In the genomic region with DNA sequence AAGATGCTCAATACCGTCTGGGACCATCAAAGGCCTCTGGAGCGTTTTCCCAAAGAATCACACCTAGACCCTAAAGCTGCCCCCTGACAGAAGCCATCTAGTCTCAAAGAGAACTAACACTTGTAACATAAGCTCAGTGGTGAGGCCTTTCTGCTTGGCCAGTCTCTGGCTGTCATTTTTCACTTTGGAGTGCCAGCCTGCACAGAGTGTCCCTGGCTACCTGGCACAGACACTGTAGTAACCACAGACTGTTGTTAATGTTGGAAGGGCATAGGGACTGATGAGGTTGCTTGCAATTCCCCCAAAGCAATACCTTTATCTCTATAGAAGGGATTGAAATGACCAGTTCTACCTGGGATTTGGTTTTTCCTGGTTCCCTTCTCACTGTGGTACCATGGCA, we compare ENCODE assay signal across 21 mouse cellular contexts. TPM values are rescaled to one million over a fixed set of nuclear protein-coding genes. Genes with fewer than 3 reads are reported as not detected.
"Had no signal": no experiment of that assay in that cellular context is flagged by ENCODE, and none has a peak within 500 bp of the region (broad histone marks: within the 10 kb centered on the region; RNA-seq: fewer than 3 reads in every experiment).

No protein-coding gene starts in this region.

- H3K9me3 ChIP-seq: lung, embryonic 15.5 days; megakaryocyte, embryonic 14.5 days; midbrain, embryonic 13.5 days; midbrain, embryonic 15.5 days; neural tube, embryonic 12.5 days; stomach, embryonic 15.5 days had no signal

- H3K27ac ChIP-seq: lung, embryonic 15.5 days; macrophage; midbrain, embryonic 13.5 days; midbrain, embryonic 15.5 days; neural tube, embryonic 12.5 days; stomach, embryonic 15.5 days; stomach, postnatal 0 days had no signal

- H3K9ac ChIP-seq: lung, embryonic 15.5 days; midbrain, embryonic 13.5 days; midbrain, embryonic 15.5 days; neural tube, embryonic 12.5 days; stomach, embryonic 15.5 days had no signal

- H3K4me3 ChIP-seq: lung, embryonic 15.5 days; megakaryocyte, embryonic 14.5 days; midbrain, embryonic 13.5 days; midbrain, embryonic 15.5 days; neural tube, embryonic 12.5 days; stomach, embryonic 15.5 days had no signal

- DNase-seq: lung, adult 2 months; lung, postnatal 14 days; lung, postnatal 36 days; right cerebral cortex, postnatal 14 days; spleen, adult 18-20 months; thymus, adult 2 months; thymus, postnatal 25 days; thymus, postnatal 4 days had no signal

- H3K4me1 ChIP-seq: lung, embryonic 15.5 days; midbrain, embryonic 13.5 days; midbrain, embryonic 15.5 days; neural tube, embryonic 12.5 days; stomach, embryonic 15.5 days had no signal

- ATAC-seq: lung, postnatal 0 days; midbrain, embryonic 13.5 days; midbrain, embryonic 15.5 days had no signal

- H3K27me3 ChIP-seq: lung, embryonic 15.5 days; megakaryocyte, embryonic 14.5 days; midbrain, embryonic 13.5 days; midbrain, embryonic 15.5 days; neural tube, embryonic 12.5 days; stomach, embryonic 15.5 days had no signal

- H3K4me2 ChIP-seq: lung, embryonic 15.5 days; midbrain, embryonic 11.5 days; midbrain, embryonic 13.5 days; midbrain, embryonic 15.5 days; neural tube, embryonic 12.5 days; stomach, embryonic 15.5 days had no signal

RNA-seq across cellular contexts. Expression of a gene that starts 10.6 kb away (rescaled TPM):
- total RNA-seq: midbrain, postnatal 0 days had no signal
- polyA plus RNA-seq: lung, adult 2 months; macrophage; midbrain, embryonic 15.5 days; midbrain, postnatal 0 days; neural tube, embryonic 14.5 days; small intestine, adult 2 months had no signal
